Mouse (Mus musculus) embryonic facial prominence, embryonic 12.5 days (tissue): ENCODE results near the gene Lrrc46. TPM values are rescaled to one million over a fixed set of nuclear protein-coding genes. Genes with fewer than 3 reads are reported as not detected.

Experiments used
- ATAC-seq: fragments of 200-750 bp; cut with Nextera tagmentation; 2 replicates; pipeline ENCODE4 v1.8.0; 2017; ENCODE audit not compliant: insufficient number of reproducible peaks, insufficient read depth, low FRiP score, low TSS enrichment
- H3K27ac ChIP-seq: fragments of 300-500 bp; sonication (generic); 2 replicates; pipeline ENCODE4 v1.5.1; 2016; ENCODE audit warnings: mild to moderate bottlenecking
- H3K27me3 ChIP-seq: fragments of 300-500 bp; sonication (generic); 2 replicates; pipeline ENCODE4 v1.6.1; 2016; ENCODE audit warnings: mild to moderate bottlenecking, moderate library complexity
- H3K36me3 ChIP-seq: fragments of 300-500 bp; sonication (generic); 2 replicates; pipeline ENCODE4 v1.6.1; 2016; ENCODE audit warnings: mild to moderate bottlenecking
- H3K4me1 ChIP-seq: fragments of 300-500 bp; sonication (generic); 2 replicates; pipeline ENCODE4 v1.6.1; 2016
- H3K4me2 ChIP-seq: fragments of 300-500 bp; sonication (generic); replicated peaks from 2 replicates; pipeline ENCODE4 v1.6.1; 2016; ENCODE audit warnings: mild to moderate bottlenecking, moderate library complexity
- H3K4me3 ChIP-seq: fragments of 300-500 bp; sonication (generic); 2 replicates; pipeline ENCODE4 v1.5.1; 2016; ENCODE audit warnings: mild to moderate bottlenecking
- H3K9ac ChIP-seq: fragments of 300-500 bp; sonication (generic); 2 replicates; pipeline ENCODE4 v1.6.1; 2016; ENCODE audit warnings: mild to moderate bottlenecking, moderate library complexity
- H3K9me3 ChIP-seq: fragments of 300-500 bp; sonication (generic); 2 replicates; pipeline ENCODE4 v1.6.1; 2016; ENCODE audit warnings: mild to moderate bottlenecking, moderate library complexity
- WGBS: fragments of 180-500 bp; shearing (Covaris S2); methylation state at CpG from one replicate; pipeline ENCODE4 v1.1.7; 2016; 5-methylcytosine and 5-hydroxymethylcytosine counted together
- polyA plus RNA-seq: library from polyadenylated mRNA; unstranded; fragments of >200 nt; fragmentation: Nextera tagmentation; extraction: Ambion mirVana; gene quantifications from 2 replicates; pipeline ENCODE4 v1.2.1, GENCODE M21; 2016

Gene Lrrc46
- polyA plus RNA-seq, 1 experiment from 2014 or later: 0.87 TPM

- H3K9ac ChIP-seq: peak overlapping the region; percentile 60
- peaks cover 41% of the 10 kb centered on the region for H3K27me3 ChIP-seq
- peak overlapping the region; percentile 64 for H3K4me2 ChIP-seq
- ATAC-seq: no peak
- H3K9me3 ChIP-seq: no peaks in the 10 kb centered on the region
- H3K4me1 ChIP-seq: peaks cover 21% of the 10 kb centered on the region
- H3K27ac ChIP-seq: no peak overlapping the region
- H3K4me3 ChIP-seq: peak overlapping the region; percentile 33
- WGBS: 5% methylated on average over 30 of the region's 30 CpGs
- no peaks in the 10 kb centered on the region for H3K36me3 ChIP-seq
Observed at GRCm38 (mm10) chr11:96997380-96997956, 43.7 kb downstream of the Lrrc46 start.

DNA sequence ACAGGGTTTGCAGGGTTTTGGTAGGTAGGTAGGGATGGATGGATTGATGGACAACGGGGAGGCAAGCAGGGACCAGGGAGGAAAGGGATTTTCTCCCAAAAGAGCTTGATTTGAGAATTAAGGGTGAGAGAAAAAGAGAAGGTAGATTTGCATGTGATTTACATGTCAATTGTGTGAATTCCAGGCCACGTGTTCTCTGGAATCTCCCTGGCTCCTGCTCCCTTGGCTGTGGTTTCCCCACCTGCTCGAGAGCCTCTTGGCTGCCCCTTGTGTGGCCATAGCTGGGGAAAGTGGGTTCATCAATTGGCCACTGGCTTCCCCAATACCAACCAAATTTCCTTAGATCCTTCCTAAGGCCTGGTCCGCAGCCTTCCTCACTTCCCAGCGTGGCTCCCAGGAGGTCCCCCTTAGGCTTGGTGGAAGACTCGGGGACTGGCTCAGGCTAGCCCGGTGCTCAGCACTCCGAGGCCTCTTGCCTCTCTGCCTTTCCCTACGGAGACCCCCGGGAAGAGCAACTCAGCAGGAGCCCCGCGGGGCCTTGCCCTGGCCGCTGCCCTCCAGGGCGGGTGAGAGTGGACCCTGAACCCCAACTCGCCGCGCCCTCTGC is 44.3 kb downstream of the Lrrc46 start:
- 11% methylated on average over 17 of the region's 17 CpGs for WGBS
- peak overlapping the region; percentile 64 for H3K4me2 ChIP-seq
- no peak for ATAC-seq
- peaks cover 21% of the 10 kb centered on the region for H3K4me1 ChIP-seq
- H3K27ac ChIP-seq: no peak overlapping the region
- H3K36me3 ChIP-seq: no peaks in the 10 kb centered on the region
- peak overlapping the region; percentile 33 for H3K4me3 ChIP-seq
- H3K9me3 ChIP-seq: no peaks in the 10 kb centered on the region
- peaks cover 41% of the 10 kb centered on the region for H3K27me3 ChIP-seq
- peak overlapping the region; percentile 60 for H3K9ac ChIP-seq

DNA sequence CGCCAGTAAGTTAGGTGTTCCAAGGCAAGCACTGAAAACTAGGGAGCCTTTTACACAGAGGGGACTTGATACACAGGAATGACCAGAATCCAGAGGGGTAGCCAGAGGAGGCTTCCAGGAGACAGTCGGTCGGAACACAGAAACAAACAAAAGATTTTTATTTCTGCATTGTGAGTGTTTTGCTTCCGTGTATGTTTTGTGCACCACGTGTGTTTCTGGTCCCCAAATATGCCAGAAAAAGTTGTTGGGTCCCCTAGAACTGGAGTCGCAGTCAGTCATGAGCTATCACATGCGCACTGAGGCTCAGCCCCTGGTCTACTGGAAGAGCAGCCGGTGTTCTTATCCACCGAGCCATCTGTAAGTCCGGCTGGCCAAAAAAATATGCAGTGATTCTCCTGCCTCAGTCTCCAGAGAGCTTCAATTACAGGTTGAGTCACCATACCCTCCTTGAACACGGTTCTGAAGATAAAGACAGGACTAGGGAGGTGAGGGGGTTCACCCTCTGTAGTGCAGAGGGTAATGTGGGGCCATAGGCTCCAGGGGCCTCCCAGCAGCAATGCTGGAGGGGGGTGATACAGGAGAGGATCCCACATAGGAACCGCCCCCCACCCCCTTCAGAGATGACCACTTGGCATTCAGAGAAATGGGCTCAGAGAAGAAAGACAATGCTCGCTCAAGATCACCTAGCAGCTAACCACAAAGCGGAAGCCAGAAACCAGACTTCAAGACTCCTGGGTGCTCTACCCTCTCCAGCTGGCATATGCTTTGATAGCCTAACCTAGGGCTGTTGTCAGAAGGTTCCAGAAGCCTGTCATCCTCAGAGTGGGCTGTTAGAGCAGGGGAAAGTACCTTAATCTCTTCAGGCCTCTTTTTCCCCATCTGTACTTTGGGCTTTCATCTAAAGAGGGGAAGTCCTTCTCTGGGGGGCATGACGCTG is 45.1 kb downstream of the Lrrc46 start:
- Histone ChIP-seq H3K36me3 (no peaks in the 10 kb centered on the region), H3K4me1 (peaks cover 21% of the 10 kb centered on the region), H3K27me3 (peaks cover 41% of the 10 kb centered on the region), H3K4me2 (no peak overlapping the region), H3K4me3 (no peak overlapping the region), H3K27ac (no peak overlapping the region), H3K9ac (no peak overlapping the region), H3K9me3 (no peaks in the 10 kb centered on the region)
- no peak for ATAC-seq
- 70% methylated on average over 15 of the region's 15 CpGs for WGBS

GRCm38 (mm10) chr11:96995031-96995430 is 46.2 kb downstream of the Lrrc46 start:
- no peak overlapping the region for H3K9ac ChIP-seq
- H3K4me3 ChIP-seq: no peak overlapping the region
- no peaks in the 10 kb centered on the region for H3K36me3 ChIP-seq
- no peaks in the 10 kb centered on the region for H3K9me3 ChIP-seq
- H3K4me1 ChIP-seq: peaks cover 21% of the 10 kb centered on the region
- H3K27ac ChIP-seq: no peak overlapping the region
- 12% methylated on average over 5 of the region's 5 CpGs for WGBS
- no peak overlapping the region for H3K4me2 ChIP-seq
- peaks cover 41% of the 10 kb centered on the region for H3K27me3 ChIP-seq
- no peak for ATAC-seq

DNA sequence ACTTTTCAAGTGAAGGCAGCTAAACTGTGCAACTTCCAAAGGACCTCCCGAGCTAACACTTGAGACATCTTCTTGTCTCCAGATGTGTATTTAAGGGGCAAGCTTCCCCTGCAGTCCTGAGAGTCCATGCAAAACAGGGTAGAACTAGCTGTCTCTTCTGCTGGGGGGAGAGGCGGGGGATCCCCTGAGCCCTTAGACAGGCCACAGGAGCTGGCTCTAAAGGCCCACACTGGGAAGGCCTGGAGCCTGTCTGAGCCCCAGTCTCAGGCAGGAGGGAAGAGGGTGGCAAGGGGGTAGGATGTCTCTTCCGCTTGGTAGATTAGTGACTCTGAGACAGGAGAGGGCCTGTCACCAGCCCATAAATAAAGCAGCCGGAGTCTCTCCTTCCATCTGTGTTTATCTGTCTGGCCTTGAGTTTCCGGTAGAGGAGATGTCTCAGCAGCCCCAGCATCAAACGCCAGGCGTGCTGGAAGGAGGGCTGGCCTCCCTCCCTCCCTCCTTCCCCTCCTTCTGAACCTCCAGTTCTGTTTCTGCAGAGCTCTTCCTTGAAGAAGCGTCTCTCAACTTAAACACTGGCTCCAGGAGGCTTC is 48.4 kb downstream of the Lrrc46 start:
- ATAC-seq: no peak
- Histone ChIP-seq H3K4me3 (no peak overlapping the region), H3K27ac (peak overlapping the region; percentile 60; the same call in 1 of the 2 replicates), H3K4me1 (peaks cover 27% of the 10 kb centered on the region), H3K4me2 (no peak overlapping the region), H3K27me3 (peaks cover 28% of the 10 kb centered on the region), H3K9ac (no peak overlapping the region), H3K36me3 (no peaks in the 10 kb centered on the region), H3K9me3 (no peaks in the 10 kb centered on the region)
- WGBS: 21% methylated on average over 8 of the region's 8 CpGs

GRCm38 (mm10) chr11:96991501-96991900 is 49.7 kb downstream of the Lrrc46 start:
- H3K36me3 ChIP-seq: no peaks in the 10 kb centered on the region
- H3K9ac ChIP-seq: no peak overlapping the region
- no peak overlapping the region for H3K4me3 ChIP-seq
- H3K27ac ChIP-seq: no peak overlapping the region
- no peak for ATAC-seq
- peaks cover 21% of the 10 kb centered on the region for H3K4me1 ChIP-seq
- H3K9me3 ChIP-seq: no peaks in the 10 kb centered on the region
- 75% methylated on average over 5 of the region's 5 CpGs for WGBS
- H3K4me2 ChIP-seq: no peak overlapping the region
- peaks cover 26% of the 10 kb centered on the region for H3K27me3 ChIP-seq

GRCm38 (mm10) chr11:96987873-96988655 is 53.1 kb downstream of the Lrrc46 start:
- H3K27me3 ChIP-seq: peaks cover 34% of the 10 kb centered on the region
- WGBS: 4% methylated on average over 30 of the region's 31 CpGs
- ATAC-seq: no peak
- H3K27ac ChIP-seq: no peak overlapping the region
- no peaks in the 10 kb centered on the region for H3K9me3 ChIP-seq
- H3K9ac ChIP-seq: no peak overlapping the region
- H3K4me3 ChIP-seq: peak overlapping the region; percentile 31
- no peaks in the 10 kb centered on the region for H3K36me3 ChIP-seq
- peak overlapping the region; percentile 57 for H3K4me2 ChIP-seq
- H3K4me1 ChIP-seq: peaks cover 12% of the 10 kb centered on the region

GRCm38 (mm10) chr11:96986463-96986862 is 54.7 kb downstream of the Lrrc46 start:
- Histone ChIP-seq H3K4me2 (no peak overlapping the region), H3K27ac (no peak overlapping the region), H3K9me3 (no peaks in the 10 kb centered on the region), H3K27me3 (peaks cover 37% of the 10 kb centered on the region), H3K4me1 (peaks cover 11% of the 10 kb centered on the region; the same call in 1 of the 2 replicates), H3K9ac (no peak overlapping the region), H3K4me3 (no peak overlapping the region), H3K36me3 (no peaks in the 10 kb centered on the region)
- WGBS: 42% methylated on average over 3 of the region's 3 CpGs
- no peak for ATAC-seq

- H3K9ac ChIP-seq: no peak overlapping the region
- peaks cover 40% of the 10 kb centered on the region for H3K27me3 ChIP-seq
- no peak overlapping the region for H3K4me3 ChIP-seq
Observed at GRCm38 (mm10) chr11:96984903-96985302, 56.3 kb downstream of the Lrrc46 start.

More at GRCm38 (mm10) chr11:96984903-96985302, 56.3 kb downstream of the Lrrc46 start:
- no peak overlapping the region for H3K27ac ChIP-seq
- no peak for ATAC-seq
- H3K4me1 ChIP-seq: peaks cover 11% of the 10 kb centered on the region; the same call in 1 of the 2 replicates
- WGBS: 26% methylated on average over 4 of the region's 4 CpGs
- H3K36me3 ChIP-seq: no peaks in the 10 kb centered on the region
- no peaks in the 10 kb centered on the region for H3K9me3 ChIP-seq
- H3K4me2 ChIP-seq: no peak overlapping the region
